Mouse (Mus musculus) left cerebral cortex, adult 18-20 months (tissue): ENCODE results near the gene Capn5. TPM values are rescaled to one million over a fixed set of nuclear protein-coding genes. Genes with fewer than 3 reads are reported as not detected.
A peak's percentile ranks its signal among the peaks of the same experiment; 100 is the strongest.

Experiments used
- DNase-seq, 2 experiments: peaks; one replicate each; pipeline ENCODE4 v3.0.0; 2021 to 2022; ENCODE audit warnings: low spot score in 2 of 2, mixed read lengths in 1 of 2
- total RNA-seq, 2 experiments: library from RNA; stranded (reverse); gene quantifications; 2 replicates each; pipeline ENCODE4 v1.2.3; 2021

Gene Capn5
- total RNA-seq, 2 experiments from 2014 or later, result 30.4 to 35.0 TPM

DNA sequence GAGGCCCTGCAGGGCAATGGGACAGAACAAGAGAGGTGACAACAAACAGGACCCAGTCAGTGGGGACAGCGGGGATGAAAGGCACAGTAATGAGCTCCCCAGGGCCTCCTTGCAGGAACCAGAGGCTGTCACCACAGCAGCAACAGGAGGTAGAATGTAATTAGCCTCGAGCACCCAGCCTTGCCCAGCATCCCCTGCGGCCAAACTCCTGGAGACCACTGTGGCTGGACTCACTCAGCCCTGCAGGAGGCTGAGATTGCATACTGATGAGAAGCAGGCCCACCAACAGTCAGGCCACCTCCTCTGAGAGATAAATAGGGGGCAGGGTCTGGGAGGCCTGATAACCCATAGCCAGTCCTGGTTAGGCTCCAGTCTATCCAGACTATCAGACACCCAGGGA lies 28.3 kb downstream of the Capn5 start:
- DNase-seq, result no peak

DNA sequence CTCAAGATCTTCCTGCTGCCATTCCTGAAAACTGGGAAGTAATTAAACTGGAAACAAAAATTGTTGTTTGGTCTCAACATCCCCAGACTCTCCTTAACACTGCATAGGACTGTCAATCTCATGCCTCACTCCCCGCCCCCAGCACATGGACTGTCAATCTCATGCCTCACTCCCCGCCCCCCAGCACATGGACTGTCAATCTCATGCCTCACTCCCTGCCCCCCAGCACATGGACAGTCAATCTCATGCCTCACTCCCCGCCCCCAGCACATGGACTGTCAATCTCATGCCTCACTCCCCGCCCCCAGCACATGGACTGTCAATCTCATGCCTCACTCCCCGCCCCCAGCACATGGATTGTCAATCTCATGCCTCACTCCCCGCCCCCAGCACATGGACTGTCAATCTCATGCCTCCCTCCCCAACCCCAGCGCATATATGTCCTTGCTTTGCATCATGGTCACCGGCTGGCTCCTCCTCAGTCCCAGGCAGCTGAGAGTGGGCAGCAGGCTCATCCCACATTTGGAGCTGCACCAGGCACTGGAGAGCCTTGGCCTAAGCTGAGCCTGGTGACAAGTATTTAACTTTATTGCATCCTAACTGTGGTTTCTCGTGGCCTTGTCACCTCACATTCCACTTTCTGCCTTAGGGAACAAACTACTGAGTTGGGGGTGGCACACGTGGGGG lies 29.2 kb downstream of the Capn5 start:
- no peak for DNase-seq

DNA sequence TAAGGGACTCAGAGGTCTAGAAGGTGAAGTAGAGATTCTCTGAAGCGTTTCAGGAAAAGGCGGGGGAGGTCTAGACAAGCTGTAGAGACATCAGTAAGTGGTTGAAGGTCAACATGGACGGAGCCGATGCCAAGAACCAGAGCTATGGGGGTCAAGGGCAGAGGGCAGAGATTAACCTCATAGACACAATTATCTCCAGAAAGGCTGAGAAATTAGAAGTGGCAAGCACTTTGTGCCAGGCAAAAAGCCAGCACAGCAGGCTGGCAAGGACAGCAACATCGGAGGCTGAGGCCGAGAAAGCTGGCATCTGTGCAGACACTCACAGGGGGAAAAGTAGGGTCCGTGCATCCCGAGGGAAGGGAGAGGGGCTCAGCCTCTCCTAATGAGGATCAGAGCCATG lies 30.3 kb downstream of the Capn5 start:
- no peak for DNase-seq

DNA sequence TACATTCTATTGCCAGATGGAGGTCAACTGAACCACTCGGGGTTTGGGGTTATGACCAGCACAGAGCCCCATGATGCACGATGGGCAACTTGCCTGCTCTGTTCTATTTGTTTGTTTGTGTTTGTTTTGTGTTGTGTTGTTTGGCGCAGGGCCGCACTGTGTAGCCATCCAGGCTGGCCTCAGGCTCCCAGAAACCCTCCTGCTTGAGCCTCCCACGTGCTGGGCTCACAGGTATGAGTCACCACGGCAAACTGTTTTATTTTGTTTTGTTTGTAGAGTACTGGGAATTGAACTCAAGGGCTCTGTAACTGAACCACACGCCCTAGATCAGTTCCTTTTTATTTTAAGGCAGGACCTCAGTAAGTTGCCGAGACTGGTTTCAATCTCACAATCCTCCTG lies 31.6 kb downstream of the Capn5 start:
- DNase-seq, result peak in 1 of 2 experiments; percentile 30

DNA sequence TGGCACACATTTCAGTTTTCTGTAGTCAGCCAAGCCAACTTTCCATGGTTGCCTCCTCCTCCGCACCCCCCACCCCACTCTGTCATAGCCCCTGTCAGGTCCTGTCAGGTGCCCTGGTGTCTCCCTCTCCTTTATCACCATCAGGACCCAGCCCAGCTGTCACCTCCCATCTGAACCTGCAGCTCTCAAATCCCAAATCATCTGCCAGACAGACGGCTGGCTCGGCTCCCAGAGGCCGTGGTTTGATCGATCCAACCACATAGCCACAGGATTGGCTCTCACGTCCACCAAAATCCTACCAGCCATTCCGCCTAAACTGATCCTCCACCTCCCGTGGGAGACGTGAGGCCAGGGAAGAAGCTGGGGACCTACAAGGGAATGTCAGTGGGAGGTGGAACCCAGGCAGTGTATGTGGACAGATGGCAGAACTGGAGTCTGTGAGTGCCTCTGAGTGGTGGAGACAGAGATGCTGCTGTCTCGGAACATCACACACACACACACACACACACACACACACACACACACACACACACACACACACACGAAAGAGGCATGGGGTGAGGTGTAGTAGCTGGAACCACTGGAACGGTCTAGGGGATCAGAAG lies 32.1 kb downstream of the Capn5 start:
- DNase-seq, result peak in 1 of 2 experiments; percentile 39

DNA sequence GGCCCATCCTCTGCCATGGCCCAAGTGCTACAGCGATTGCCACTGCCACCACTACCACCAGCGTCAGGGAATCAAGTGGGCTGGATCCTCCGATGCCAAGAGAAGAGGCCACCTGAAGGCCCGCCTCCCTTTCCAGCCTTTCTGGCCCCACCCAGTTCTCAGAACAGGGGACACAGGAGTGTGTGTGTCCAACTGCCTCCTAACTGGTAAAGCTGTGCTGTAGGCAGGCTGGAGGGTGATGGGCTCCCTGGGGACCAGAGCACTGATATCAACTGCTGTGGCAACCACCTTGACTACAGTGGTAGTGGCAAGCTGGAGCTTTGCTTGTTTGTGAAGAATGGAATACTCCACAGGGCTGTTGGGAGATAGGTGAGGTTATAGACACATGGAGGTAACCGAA lies 32.7 kb downstream of the Capn5 start, which contains the start of gene Omp:
Gene Omp (minus strand): TSS at position 101 of the 400 bp plus-strand sequence.
- DNase-seq, result no peak

DNA sequence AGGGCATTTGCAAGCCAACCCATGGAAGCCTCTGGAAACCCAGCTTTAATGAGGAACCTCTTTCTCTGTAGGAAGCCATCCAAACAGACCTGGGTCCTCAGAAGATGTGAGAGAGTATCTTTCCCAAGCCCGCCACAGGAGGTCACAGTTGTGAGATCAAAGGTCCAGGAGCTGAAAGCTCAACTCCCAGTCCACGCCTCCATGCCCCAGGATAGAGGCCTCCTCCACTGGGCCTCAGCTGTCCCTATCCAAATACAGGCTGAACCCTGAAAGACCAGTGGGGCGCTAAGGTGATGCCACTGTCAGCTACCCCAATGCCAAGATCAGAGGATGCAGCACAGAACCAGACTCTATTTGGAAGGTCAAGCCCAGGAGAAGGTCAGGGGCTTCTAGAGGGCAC lies 35.4 kb downstream of the Capn5 start:
- DNase-seq, result no peak

DNA sequence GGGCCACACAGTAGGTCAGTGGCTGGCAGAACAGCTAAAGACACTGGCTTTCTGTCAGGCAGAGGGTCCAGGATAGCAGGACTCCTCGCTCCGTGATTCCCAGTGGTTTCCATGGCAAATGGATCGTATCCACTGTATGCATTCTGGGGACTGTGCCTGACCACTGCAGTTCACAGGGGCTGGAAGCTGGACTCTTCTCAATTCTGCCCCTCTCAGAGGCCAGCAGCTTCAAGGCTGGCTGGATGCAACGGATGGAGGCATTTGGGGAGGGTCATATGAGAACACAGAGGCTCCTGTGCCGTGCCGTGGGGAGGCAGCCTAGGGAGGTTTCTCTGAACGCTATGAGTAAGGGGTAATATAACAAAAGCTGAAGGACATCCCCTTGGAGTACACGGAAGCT lies 35.8 kb downstream of the Capn5 start:
- no peak for DNase-seq

DNA sequence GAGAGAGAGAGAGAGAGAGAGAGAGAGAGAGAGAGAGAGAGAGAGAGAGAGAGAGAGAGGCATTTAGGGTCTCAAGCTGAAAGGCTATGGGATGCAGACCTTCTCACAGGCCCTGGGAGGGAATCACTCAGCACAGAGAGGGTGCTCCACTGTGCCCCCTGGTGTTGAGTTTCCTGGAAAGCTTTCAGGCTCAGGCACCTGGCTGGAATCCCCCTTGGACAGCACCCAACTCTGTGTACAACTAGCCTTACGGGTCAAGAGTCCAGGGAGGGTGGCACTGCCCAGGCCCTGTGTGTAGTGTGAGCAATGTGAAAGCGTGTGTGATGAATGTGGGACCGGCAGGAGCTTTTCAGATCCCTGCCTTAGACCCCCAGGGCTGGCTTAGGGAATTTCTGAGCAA lies 36.9 kb downstream of the Capn5 start:
- DNase-seq, result no peak

DNA sequence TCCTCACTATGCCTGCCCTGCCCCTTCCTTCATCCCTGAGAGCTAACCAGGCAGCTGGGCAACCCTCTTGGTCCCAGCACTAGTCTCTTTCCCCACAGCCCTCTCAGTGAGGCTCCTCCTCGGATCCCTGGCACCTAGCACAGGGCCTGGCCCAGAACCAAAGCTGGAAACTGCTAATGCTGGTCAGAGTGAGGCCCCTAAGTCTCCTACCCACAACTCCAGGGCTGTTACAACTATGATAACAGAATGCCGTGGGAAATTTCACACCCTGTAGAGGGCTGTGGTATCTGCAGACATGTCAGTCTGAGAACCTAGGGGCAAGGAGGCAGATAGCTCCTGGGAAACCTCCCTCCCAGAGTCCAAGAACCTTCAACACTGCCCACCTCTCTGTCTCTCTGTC lies 37.5 kb downstream of the Capn5 start:
- no peak for DNase-seq

DNA sequence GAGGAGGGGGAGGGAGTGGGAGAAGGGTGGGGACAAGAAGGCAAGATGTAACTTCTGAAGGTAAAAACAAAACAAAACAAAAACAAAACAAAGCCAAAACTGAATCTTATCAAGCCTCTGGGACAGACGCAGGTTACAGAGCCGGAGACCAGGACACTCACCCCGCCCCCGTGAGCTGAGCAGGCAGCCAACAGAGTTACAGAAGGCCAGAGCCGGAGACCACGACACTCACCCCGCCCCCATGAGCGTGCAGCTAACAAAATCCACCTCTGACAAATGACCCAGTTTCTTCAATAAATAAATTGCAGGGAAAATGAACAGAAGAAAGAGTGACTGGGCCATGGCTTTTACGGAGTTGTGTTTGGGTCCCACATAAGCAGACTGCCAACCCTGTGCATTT lies 38.9 kb downstream of the Capn5 start:
- no peak for DNase-seq

DNA sequence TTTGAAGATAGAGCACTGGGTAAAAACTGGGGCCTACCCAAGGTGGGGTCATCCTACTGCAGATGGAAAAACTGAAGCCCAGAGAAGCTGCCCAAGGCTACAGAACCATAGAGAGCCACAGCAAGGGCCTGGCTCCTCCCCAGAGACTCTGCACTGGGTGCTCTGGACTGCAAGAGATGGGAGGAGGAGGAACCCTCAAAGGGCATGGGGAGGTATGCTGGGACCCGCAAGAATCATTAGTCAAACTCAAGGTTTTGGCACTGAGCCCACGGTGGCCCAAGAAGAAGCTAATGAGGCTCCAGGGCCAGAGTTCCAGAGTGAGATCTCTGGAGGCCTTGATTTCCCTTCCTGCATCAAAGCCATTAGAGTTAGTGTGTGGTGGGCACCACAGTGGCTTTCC lies 40.1 kb downstream of the Capn5 start:
- DNase-seq, result no peak

DNA sequence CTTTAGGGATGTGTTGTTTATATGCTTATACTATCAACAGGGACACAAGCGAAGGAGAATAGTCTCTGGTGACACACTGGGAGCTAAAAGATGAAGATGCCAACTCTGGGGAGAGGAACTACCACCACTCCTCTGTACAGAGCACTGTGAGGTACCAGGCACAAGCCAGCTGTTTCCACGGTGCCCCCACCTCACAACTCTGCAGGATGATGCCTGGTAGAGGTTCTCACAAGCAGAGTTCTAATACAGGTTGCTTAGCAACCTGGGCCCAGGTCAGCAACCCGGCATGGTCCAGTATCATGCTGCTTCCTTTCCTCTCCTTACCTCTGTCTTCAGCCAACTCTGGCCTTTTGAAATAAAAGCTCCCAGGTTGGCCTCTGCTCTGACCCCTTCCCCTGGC lies 40.5 kb downstream of the Capn5 start:
- no peak for DNase-seq

DNA sequence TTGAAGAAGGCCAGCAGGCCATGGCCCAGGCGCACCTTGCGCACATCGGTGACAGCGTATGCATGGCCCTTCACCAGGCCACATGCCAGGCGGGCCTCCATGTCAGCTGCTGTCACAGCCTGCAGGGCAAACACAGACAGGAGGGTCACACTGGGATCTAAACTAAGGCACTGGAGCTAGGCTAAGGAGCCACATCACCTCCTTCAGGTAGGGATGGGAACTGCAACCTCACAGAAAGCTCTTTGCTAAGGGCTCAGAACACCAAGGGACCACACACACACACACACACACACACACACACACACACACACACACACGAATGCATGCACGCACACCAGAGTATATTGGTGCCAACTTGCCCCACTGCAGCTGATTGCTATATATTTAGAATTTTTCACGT lies 46.3 kb downstream of the Capn5 start:
- no peak for DNase-seq

DNA sequence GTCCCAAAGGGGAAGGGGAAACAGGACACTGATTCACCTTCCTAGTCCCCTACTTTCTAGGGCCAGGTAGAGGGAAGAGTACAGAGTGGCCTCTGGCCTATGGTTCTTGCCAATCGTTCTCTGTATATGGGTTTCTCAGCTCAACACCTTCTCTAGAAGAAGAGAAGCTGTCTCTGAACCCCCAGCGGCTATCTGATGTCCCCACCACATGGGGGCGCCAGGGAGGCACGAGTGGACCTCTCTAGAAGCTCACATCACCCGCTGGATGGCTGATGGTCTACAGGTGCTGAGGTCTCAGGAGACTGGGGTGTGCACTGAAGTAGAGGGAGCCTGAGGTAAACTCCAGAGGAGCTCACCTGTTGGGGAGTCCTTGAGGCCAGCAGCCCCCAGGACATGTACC lies 52.6 kb downstream of the Capn5 start:
- DNase-seq, result peak; percentile 37 to 50

DNA sequence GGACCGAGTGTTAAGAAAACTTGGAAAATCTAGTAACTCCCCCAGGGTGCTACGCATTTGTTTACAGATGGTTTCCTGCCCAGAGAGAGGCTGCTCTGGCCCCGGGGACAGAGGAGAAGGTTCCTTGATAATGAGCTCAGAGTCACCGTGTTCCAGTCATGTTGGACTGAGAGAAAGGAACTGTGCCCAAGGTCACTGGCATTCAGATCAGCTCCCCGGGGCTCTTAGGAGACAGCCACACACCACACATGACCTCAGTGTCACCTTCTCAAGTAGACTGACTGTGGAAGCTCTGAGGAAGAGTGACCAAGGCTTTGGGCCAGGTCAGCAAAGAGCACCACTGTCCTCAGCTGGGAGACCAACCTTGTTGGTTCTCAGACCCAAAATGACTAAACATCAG lies 53.4 kb downstream of the Capn5 start:
- DNase-seq, result no peak

DNA sequence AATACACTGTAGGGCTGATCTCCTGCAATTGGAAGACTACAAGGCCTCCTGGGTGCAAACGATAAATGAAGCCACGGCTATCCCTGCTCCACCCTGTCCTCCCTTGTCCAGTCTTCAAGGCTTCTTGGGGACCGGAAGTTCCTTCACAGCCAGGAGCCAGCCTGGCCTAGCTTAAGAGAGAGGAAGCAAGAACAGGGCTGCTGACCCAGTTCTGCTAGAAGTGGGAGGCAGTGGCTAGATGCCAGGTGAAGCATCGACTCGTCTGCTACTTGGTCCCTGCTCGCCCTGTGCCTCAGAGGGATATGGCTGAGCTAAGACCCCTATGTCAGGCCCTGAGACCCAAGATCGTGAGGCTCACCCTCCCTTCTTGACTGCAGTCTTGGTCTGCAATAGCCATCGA lies 56.4 kb downstream of the Capn5 start:
- peak; percentile 28 to 31 for DNase-seq

DNA sequence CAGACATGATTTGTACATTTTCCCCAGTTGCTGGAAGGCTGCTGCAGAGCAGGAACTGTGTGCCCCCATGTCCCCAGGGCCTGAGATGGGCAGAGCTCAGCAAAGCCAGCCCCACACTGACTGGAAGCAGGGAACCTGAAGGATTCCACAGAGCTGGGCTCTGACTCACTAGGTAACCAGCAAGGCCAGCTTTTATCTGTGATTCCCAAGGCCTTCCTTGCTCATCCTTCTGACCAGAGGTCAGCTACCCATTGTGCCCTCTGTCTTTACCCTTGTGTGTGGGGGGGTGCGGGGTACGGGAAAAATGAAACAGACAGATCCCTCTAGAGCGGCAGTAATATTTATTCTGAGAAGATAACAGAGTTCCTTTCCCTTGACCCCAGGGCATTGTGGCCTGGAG lies 56.8 kb downstream of the Capn5 start:
- DNase-seq, result no peak

DNA sequence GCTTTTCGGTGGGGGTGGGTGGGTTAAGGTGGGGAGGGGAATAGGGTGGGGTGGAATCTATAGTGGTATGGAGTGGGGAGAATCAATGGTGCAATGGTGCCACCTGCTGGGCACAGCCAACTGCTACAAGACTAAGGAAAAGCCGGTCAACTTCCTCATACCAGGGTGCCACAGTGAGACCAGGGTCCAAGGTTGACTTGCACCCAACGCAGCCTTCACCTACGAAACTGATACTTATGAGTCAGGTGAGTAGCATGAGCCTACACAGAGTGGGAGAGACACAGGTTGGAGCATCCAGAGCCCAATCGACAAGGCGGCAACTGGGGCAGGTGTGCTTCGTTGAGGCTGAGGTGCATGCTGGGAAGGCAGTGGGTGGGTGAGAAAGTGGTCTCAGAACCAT lies 57.7 kb downstream of the Capn5 start:
- peak; percentile 76 to 79 for DNase-seq

DNA sequence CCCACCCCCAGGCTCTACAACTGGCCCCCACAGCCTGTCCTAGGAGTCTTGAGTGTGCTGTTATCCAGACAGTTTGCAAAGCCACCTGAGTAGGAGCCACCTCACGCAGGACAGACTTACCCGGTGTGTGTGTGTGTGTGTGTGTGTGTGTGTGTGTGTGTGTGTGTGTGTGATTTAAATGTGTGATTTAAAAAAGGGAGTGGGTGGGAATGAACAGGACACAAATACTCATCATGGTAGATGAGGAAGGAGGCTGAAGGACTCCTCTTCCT lies 58.2 kb downstream of the Capn5 start:
- no peak for DNase-seq

DNA sequence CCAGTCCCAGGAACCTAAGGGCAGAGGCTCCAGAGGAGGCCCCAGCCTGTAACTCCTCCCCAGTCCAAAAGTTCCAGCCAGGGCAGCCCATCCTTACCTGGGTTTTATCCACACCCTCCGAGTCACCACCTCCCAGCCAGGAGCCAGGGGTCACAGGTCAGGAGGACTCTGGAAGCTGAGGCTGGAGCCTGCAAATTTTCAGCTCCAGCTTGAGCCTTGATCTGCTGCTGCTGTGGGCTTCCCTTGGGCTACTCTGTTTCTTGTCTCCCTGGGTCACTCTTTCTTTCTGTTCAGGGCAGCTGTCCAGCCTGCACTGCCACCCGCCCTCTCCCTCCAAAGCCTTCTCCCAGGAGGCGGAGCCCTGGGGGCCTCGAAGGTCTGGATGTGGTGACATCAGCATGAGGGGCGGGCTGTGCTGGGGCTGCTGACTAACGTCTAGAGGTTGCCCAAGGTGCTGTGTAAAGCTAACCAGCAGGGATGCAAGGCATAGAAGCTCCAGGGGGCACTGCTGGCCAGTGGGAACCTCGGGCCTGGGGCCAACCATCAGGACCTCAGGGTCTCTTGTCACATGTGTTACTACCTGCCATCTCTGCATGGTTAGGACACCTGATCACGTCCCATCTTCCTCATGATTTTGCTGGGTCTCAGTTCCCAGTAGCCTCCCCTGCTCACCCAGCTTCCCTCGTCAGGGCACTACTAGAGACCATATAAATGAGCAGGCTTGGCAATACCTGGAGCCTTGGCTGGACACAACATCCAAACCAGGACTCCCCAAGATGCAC lies 58.7 kb downstream of the Capn5 start, which contains the start of gene Myo7a:
Gene Myo7a (minus strand): TSS at position 346 of the 782 bp plus-strand sequence.
- DNase-seq, result no peak

DNA sequence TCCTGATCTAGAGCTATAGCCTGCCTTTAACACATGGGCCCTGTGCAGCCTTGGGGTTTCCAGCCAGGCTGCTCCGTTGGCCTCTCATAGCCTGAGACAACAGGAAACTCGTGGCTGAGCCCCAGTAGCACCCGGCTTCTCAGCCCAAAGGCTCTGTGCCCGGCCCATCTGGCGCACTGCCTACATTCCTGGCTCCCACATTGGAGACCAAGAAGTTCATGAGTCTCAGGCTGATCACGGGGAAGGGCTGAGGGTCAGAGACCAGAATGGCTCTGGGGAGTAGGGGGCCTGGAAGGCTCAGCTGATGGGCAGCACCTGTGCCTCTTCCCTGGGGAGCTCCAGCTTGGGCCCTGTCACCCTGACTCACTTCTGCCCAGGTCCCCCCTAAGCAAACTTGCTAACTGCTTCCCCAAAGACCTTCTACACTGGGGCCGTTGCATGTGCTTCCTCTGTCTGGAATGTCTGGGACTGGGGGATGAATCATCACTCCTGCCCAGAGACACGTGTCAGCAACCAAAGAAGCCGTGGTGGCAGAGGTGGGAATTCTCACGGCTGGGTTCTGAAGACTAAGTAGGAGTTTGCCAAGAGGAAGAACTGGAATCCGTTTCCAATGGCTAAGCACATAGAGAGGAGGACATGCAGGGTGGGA lies 60.9 kb downstream of the Capn5 start:
- no peak for DNase-seq
